ENCODE assay signal across 8 mouse cellular contexts in the genomic region with DNA sequence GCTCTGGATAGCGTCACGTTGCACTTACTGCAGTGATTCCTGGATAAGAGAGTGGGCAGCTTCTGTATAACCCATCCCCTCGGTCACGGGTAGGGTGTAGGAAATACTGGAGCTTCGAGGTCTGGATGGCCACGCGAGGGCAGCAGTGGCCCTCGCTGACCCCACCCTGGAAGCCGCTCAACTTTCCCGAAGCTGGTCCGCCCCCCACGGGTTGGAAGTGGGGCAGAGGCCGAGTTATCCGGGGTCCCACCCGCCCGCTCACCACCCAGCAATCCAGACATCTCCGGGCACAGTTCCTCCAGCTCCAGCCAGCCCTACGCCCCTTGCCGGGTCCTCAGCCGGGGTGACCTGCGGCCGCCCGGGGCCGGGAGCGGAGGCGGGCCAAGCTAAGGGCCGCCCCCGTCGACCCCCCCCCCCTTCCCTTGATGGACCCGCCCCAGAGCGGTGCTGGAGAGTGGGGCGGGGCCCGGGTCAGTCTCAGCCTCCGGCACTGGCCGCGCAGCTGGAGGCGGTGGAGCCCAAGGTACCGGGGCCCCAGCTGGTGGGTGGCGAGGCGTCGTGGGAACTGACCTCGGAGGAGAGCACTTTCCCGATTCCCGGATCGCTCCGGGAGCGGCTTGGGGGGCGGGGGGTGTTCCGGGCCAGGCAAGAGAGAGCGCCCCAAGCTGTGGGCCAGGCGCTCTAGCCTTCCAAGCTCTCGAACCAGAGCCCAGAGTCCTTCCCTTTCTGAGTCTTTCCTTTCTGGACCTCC. TPM values are rescaled to one million over a fixed set of nuclear protein-coding genes. Genes with fewer than 3 reads are reported as not detected.
DNase-seq lines count a peak whose midpoint lies in the region; ATAC-seq and TF ChIP-seq lines count a peak whose summit lies in the region.

No protein-coding gene starts in this region.

- peaks cover 16% of the 10 kb centered on the region for H3K36me3 ChIP-seq in embryonic facial prominence, embryonic 14.5 days (ENCODE audit: control insufficient read depth, insufficient read depth, low read length)
- H3K36me3 ChIP-seq in heart, embryonic 11.5 days (ENCODE audit: control insufficient read depth, insufficient read depth, low read length) = peaks cover 13% of the 10 kb centered on the region
- no peaks in the 10 kb centered on the region for H3K36me3 ChIP-seq in liver, embryonic 14.5 days (replicated peaks; ENCODE audit: control insufficient read depth, insufficient read depth, low read depth)

- peaks cover 34% of the 10 kb centered on the region for H3K4me1 ChIP-seq in embryonic facial prominence, embryonic 14.5 days (ENCODE audit: control insufficient read depth, insufficient read depth, low read length)
- H3K4me1 ChIP-seq in heart, embryonic 11.5 days (ENCODE audit: control insufficient read depth, insufficient read depth, low read length) = peaks cover 36% of the 10 kb centered on the region
- peaks cover 0 to 6% of the 10 kb centered on the region in 2 experiments; a peak in 2 of 4 replicates for H3K4me1 ChIP-seq in liver, embryonic 14.5 days (replicated peaks; ENCODE audit: control insufficient read depth in 2 of 2, insufficient read depth in 2 of 2, low read length in 1 of 2)

- WGBS in embryonic facial prominence, embryonic 14.5 days = 0% methylated on average over 21 of the region's 52 CpGs
- WGBS in heart, embryonic 11.5 days (ENCODE audit: insufficient replicate concordance) = under 1% methylated on average over 49 of the region's 52 CpGs
- WGBS in liver, embryonic 14.5 days (ENCODE audit: insufficient replicate concordance) = 2% methylated on average over 41 of the region's 52 CpGs

- peak overlapping the region; percentile 47 for H3K4me3 ChIP-seq in embryonic facial prominence, embryonic 14.5 days (ENCODE audit: low read depth, low read length)
- peak overlapping the region; percentile 71 for H3K4me3 ChIP-seq in heart, embryonic 11.5 days (ENCODE audit: low read depth, low read length)
- peak overlapping the region; percentile 54 to 56 for H3K4me3 ChIP-seq in liver, embryonic 14.5 days (ENCODE audit: insufficient read depth in 1 of 2, low read depth in 2 of 2, low read length in 2 of 2)

- peak; percentile 74 for TF ChIP-seq CTCF in liver, embryonic 14.5 days (IDR thresholded peaks at IDR 0.05; ENCODE audit: low read depth)

- no peaks in the 10 kb centered on the region for H3K9me3 ChIP-seq in embryonic facial prominence, embryonic 14.5 days (ENCODE audit: control insufficient read depth, low read length)
- H3K9me3 ChIP-seq in heart, embryonic 11.5 days (replicated peaks; ENCODE audit: control insufficient read depth, low read length) = no peaks in the 10 kb centered on the region
- no peaks in the 10 kb centered on the region for H3K9me3 ChIP-seq in liver, embryonic 14.5 days (ENCODE audit: control insufficient read depth, low read length)

- peak overlapping the region; percentile 71 for H3K9ac ChIP-seq in embryonic facial prominence, embryonic 14.5 days (ENCODE audit: low read depth, low read length)
- H3K9ac ChIP-seq in heart, embryonic 11.5 days (ENCODE audit: low read depth, low read length) = peak overlapping the region; percentile 76
- no peak overlapping the region; the same call in 1 of the 2 replicates for H3K9ac ChIP-seq in liver, embryonic 14.5 days (replicated peaks)

- H3K4me2 ChIP-seq in embryonic facial prominence, embryonic 14.5 days (ENCODE audit: low read depth, low read length) = peak overlapping the region; percentile 89
- H3K4me2 ChIP-seq in heart, embryonic 11.5 days = peak overlapping the region; percentile 90
- peak overlapping the region; percentile 63 for H3K4me2 ChIP-seq in liver, embryonic 14.5 days (ENCODE audit: low read depth)

- DNase-seq in 3T3-L1 (ENCODE audit: low read depth, low spot score) = peak; percentile 86
- peak; percentile 90 for DNase-seq in adrenal gland, postnatal 10 days
- peak; percentile 88 for DNase-seq in embryonic facial prominence, embryonic 14.5 days (ENCODE audit: low spot score)
- DNase-seq in kidney, adult 9 months = peak; percentile 88
- DNase-seq in liver, embryonic 14.5 days (ENCODE audit: low read depth in 3 of 3, low spot score in 3 of 3) = no peak
- peak; percentile 27 to 44 for DNase-seq in natural killer cell, adult 2 months (ENCODE audit: low spot score in 2 of 2)
- peak; percentile 89 for DNase-seq in testis, postnatal 10 days (ENCODE audit: low spot score)

- ATAC-seq in embryonic facial prominence, embryonic 14.5 days (ENCODE audit: low read depth) = peak; percentile 87
- ATAC-seq in heart, embryonic 11.5 days (replicated peaks; ENCODE audit: insufficient number of reproducible peaks, low FRiP score, low TSS enrichment) = peak; percentile 90
- peak; percentile 81 for ATAC-seq in liver, embryonic 14.5 days (ENCODE audit: insufficient read depth)

- no peak for TF ChIP-seq EP300 in liver, embryonic 14.5 days (IDR thresholded peaks at IDR 0.05; ENCODE audit: low read depth)

- peak overlapping the region; percentile 82 for H3K27ac ChIP-seq in embryonic facial prominence, embryonic 14.5 days (replicated peaks; ENCODE audit: low read depth, low read length)
- H3K27ac ChIP-seq in heart, embryonic 11.5 days (ENCODE audit: low read depth, low read length) = peak overlapping the region; percentile 90
- H3K27ac ChIP-seq in liver, embryonic 14.5 days = no peak overlapping the region

- H3K27me3 ChIP-seq in embryonic facial prominence, embryonic 14.5 days (replicated peaks; ENCODE audit: control insufficient read depth, insufficient read depth, low read length) = peaks cover 3% of the 10 kb centered on the region; the same call in 1 of the 2 replicates
- no peaks in the 10 kb centered on the region; the same call in none of the 2 replicates for H3K27me3 ChIP-seq in heart, embryonic 11.5 days (ENCODE audit: control insufficient read depth, insufficient read depth, low read length)
- H3K27me3 ChIP-seq in liver, embryonic 14.5 days (ENCODE audit: control insufficient read depth, insufficient read depth, low read length) = peaks cover 25% of the 10 kb centered on the region

RNA-seq across cellular contexts. Expression of a gene that starts 0.6 kb away (rescaled TPM):
- 100 to 1,000 TPM; 156 to 166 TPM for total RNA-seq in adrenal gland, postnatal 10 days (2021)
- polyA plus RNA-seq in embryonic facial prominence, embryonic 14.5 days (2014; fragmentation: Nextera tagmentation; extraction: Ambion mirVana) = 183 and 198 TPM in 2 replicates
- 242 and 272 TPM in 2 replicates for polyA plus RNA-seq in heart, embryonic 11.5 days (2014; fragmentation: Nextera tagmentation; extraction: Ambion mirVana)
- polyA plus RNA-seq in liver, embryonic 14.5 days (2012; rRNA removed) = 14.5 and 14.8 TPM in 2 replicates
- 14.5 and 16.5 TPM in 2 replicates for polyA plus RNA-seq in liver, embryonic 14.5 days (2014; fragmentation: Nextera tagmentation; extraction: Ambion mirVana)

RNA-seq across cellular contexts. Expression of a gene that starts 7.1 kb away (rescaled TPM):
- total RNA-seq in adrenal gland, postnatal 10 days (2021) = 1 to 10 TPM in 1 of 2 experiments, under 1 TPM in 1; 0.72 to 1.2 TPM
- 0.24 and 0.68 TPM in 2 replicates for polyA plus RNA-seq in embryonic facial prominence, embryonic 14.5 days (2014; fragmentation: Nextera tagmentation; extraction: Ambion mirVana)
- 1.2 and 2.2 TPM in 2 replicates for polyA plus RNA-seq in heart, embryonic 11.5 days (2014; fragmentation: Nextera tagmentation; extraction: Ambion mirVana)
- polyA plus RNA-seq in liver, embryonic 14.5 days (2012; rRNA removed) = 0.01 TPM in 1 of 2 replicates, not detected in the other
- polyA plus RNA-seq in liver, embryonic 14.5 days (2014; fragmentation: Nextera tagmentation; extraction: Ambion mirVana) = not detected in 2 replicates

RNA-seq across cellular contexts. Expression of a gene that starts 7.9 kb away (rescaled TPM):
- total RNA-seq in adrenal gland, postnatal 10 days (2021) = 10 to 100 TPM in 1 of 2 experiments, 1 to 10 TPM in 1; 6.7 to 10.1 TPM
- 3.4 and 3.7 TPM in 2 replicates for polyA plus RNA-seq in embryonic facial prominence, embryonic 14.5 days (2014; fragmentation: Nextera tagmentation; extraction: Ambion mirVana)
- polyA plus RNA-seq in heart, embryonic 11.5 days (2014; fragmentation: Nextera tagmentation; extraction: Ambion mirVana) = 23.5 and 36.9 TPM in 2 replicates
- polyA plus RNA-seq in liver, embryonic 14.5 days (2012; rRNA removed) = 0.17 and 0.28 TPM in 2 replicates
- polyA plus RNA-seq in liver, embryonic 14.5 days (2014; fragmentation: Nextera tagmentation; extraction: Ambion mirVana) = not detected in 2 replicates

RNA-seq across cellular contexts. Expression of a gene that starts 29.6 kb away (rescaled TPM):
- 10 to 100 TPM; 29.8 to 30.0 TPM for total RNA-seq in adrenal gland, postnatal 10 days (2021)
- 38.1 and 44.6 TPM in 2 replicates for polyA plus RNA-seq in embryonic facial prominence, embryonic 14.5 days (2014; fragmentation: Nextera tagmentation; extraction: Ambion mirVana)
- polyA plus RNA-seq in heart, embryonic 11.5 days (2014; fragmentation: Nextera tagmentation; extraction: Ambion mirVana) = 35.7 and 41.2 TPM in 2 replicates
- 8.1 and 8.3 TPM in 2 replicates for polyA plus RNA-seq in liver, embryonic 14.5 days (2012; rRNA removed)
- polyA plus RNA-seq in liver, embryonic 14.5 days (2014; fragmentation: Nextera tagmentation; extraction: Ambion mirVana) = 16.3 and 19.8 TPM in 2 replicates

Comparison
In these comparisons a context has a peak if more than half of its experiments do, and no peak if none do; other contexts are left out.
1. DNase-seq: peak in 3T3-L1 (single experiment), adrenal gland, postnatal 10 days (single experiment), embryonic facial prominence, embryonic 14.5 days (single experiment), kidney, adult 9 months (single experiment), natural killer cell, adult 2 months (2 of 2) and testis, postnatal 10 days (single experiment); none in liver, embryonic 14.5 days (0 of 3).
2. RNA of a gene that starts 0.6 kb away (polyA plus RNA-seq): 242 to 272 TPM in heart, embryonic 11.5 days and 183 to 198 TPM in embryonic facial prominence, embryonic 14.5 days; 14.5 to 16.5 TPM in liver, embryonic 14.5 days; every median in the first group is over 10 times any median in the second.
3. Peak in every context shown above with its lines, with median percentiles within 50 percentile points of each other: ATAC-seq, H3K4me2 ChIP-seq and H3K4me3 ChIP-seq.